Mouse (Mus musculus): Measurements from ENCODE around the gene Foxn4. TPM values are rescaled to one million over a fixed set of nuclear protein-coding genes. Genes with fewer than 3 reads are reported as not detected.

Foxn4 gene
- polyA plus RNA-seq, 1 experiment from 2014 or later = not detected

GRCm38 (mm10) chr5:114299883-114300610 lies 26.4 kb upstream of the Foxn4 start:
- WGBS = 89% methylated on average over 24 of the region's 24 CpGs
- Histone ChIP-seq H3K4me3 (ENCODE audit: low read depth, low read length) (no peak overlapping the region), H3K9ac (ENCODE audit: low read depth, low read length) (no peak overlapping the region), H3K36me3 (ENCODE audit: control insufficient read depth, insufficient read depth) (no peaks in the 10 kb centered on the region), H3K4me2 (replicated peaks; ENCODE audit: low read depth) (no peak overlapping the region), H3K27me3 (replicated peaks; ENCODE audit: control insufficient read depth, insufficient read depth, low read length) (no peaks in the 10 kb centered on the region; the same call in none of the 2 replicates), H3K4me1 (replicated peaks; ENCODE audit: control insufficient read depth, insufficient read depth, low read length) (no peaks in the 10 kb centered on the region), H3K9me3 (ENCODE audit: control insufficient read depth) (no peaks in the 10 kb centered on the region), H3K27ac (ENCODE audit: low read depth, low read length) (no peak overlapping the region)
- no peak for TF ChIP-seq CTCF (IDR thresholded peaks at IDR 0.05; ENCODE audit: low read depth)
- ATAC-seq = no peak

DNA sequence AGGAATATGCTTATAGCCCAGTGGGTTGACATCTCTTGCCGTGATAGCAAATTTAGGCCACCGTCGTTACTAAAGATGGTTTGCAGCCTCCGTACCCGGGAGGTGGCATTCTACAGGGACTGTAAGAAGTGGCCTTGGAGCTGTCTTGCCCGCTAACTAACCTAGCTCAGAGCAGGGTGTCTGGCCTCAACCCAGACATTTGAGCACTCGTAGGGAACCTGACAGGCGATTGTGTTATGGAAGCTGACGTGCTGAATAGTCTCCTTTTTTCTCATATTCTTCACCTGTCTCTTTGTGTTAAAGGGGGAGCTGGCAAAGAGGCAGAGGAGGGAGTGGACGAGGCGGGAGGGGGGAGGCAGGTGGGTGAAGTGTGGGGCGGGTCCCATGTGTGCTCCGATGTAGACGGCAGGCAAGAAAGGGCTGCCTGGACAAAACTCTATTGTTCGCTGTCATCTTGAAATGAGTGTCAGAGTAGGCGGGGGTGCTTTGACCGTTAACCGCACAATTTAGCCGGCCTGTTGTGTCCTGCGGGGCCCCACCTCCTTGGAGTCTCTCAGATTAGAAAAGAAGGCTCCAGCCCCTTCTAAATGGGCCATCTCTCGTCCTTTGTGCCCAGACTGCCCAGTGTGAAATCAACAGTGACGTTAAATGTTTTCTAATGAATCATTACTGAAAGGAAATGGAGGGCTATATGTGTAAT lies 25.7 kb upstream of the Foxn4 start:
- Histone ChIP-seq H3K36me3 (ENCODE audit: control insufficient read depth, insufficient read depth) (no peaks in the 10 kb centered on the region), H3K4me1 (replicated peaks; ENCODE audit: control insufficient read depth, insufficient read depth, low read length) (no peaks in the 10 kb centered on the region), H3K27me3 (replicated peaks; ENCODE audit: control insufficient read depth, insufficient read depth, low read length) (no peaks in the 10 kb centered on the region; the same call in none of the 2 replicates), H3K4me2 (replicated peaks; ENCODE audit: low read depth) (no peak overlapping the region), H3K9ac (ENCODE audit: low read depth, low read length) (no peak overlapping the region), H3K9me3 (ENCODE audit: control insufficient read depth) (no peaks in the 10 kb centered on the region), H3K4me3 (ENCODE audit: low read depth, low read length) (no peak overlapping the region), H3K27ac (ENCODE audit: low read depth, low read length) (no peak overlapping the region)
- ATAC-seq = no peak
- 60% methylated on average over 22 of the region's 22 CpGs for WGBS
- TF ChIP-seq CTCF (IDR thresholded peaks at IDR 0.05; ENCODE audit: low read depth) = no peak

DNA sequence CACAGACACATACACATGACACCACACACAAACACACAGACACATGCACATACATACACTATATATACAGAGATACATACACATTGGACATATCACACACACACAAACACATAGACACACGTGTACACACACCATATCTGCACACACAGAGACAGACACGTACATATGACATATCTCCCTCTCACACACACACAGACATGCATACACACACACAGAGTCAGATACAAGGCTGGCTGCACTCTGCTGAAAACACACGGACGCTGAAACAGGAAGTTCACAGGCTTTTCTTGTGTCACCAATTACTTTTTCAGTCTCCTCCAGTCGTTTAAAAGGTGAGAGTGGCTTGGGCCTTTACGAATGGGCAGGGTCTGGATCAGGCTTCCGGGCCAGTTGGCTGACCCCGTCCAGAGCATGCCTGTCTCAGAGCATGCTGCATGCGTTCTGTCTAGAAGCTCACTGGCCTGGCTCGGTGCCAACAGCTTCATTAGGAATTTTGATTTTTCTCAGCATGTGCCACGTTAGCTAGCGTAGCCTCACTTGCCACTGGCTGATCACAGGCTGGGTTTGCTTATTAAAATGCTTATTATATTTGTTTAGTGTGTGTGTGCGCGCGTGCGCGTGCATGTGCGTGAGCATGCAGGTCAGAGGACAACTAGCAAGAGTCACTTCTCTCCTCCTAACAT lies 24.7 kb upstream of the Foxn4 start:
- no peaks in the 10 kb centered on the region; the same call in none of the 2 replicates for H3K27me3 ChIP-seq (replicated peaks; ENCODE audit: control insufficient read depth, insufficient read depth, low read length)
- H3K9ac ChIP-seq (ENCODE audit: low read depth, low read length) = no peak overlapping the region
- ATAC-seq = no peak
- no peak overlapping the region for H3K4me3 ChIP-seq (ENCODE audit: low read depth, low read length)
- no peaks in the 10 kb centered on the region for H3K4me1 ChIP-seq (replicated peaks; ENCODE audit: control insufficient read depth, insufficient read depth, low read length)
- no peak for TF ChIP-seq CTCF (IDR thresholded peaks at IDR 0.05; ENCODE audit: low read depth)
- H3K36me3 ChIP-seq (ENCODE audit: control insufficient read depth, insufficient read depth) = no peaks in the 10 kb centered on the region
- no peak overlapping the region for H3K27ac ChIP-seq (ENCODE audit: low read depth, low read length)
- H3K4me2 ChIP-seq (replicated peaks; ENCODE audit: low read depth) = no peak overlapping the region
- H3K9me3 ChIP-seq (ENCODE audit: control insufficient read depth) = no peaks in the 10 kb centered on the region
- 59% methylated on average over 18 of the region's 18 CpGs for WGBS

GRCm38 (mm10) chr5:114296693-114297631 lies 23.4 kb upstream of the Foxn4 start:
- H3K9me3 ChIP-seq (ENCODE audit: control insufficient read depth) = no peaks in the 10 kb centered on the region
- peak overlapping the region; percentile 48 for H3K4me2 ChIP-seq (replicated peaks; ENCODE audit: low read depth)
- 21% methylated on average over 22 of the region's 22 CpGs for WGBS
- no peaks in the 10 kb centered on the region for H3K36me3 ChIP-seq (ENCODE audit: control insufficient read depth, insufficient read depth)
- peak; percentile 58 for TF ChIP-seq CTCF (IDR thresholded peaks at IDR 0.05; ENCODE audit: low read depth)
- H3K9ac ChIP-seq (ENCODE audit: low read depth, low read length) = no peak overlapping the region
- ATAC-seq = no peak
- no peaks in the 10 kb centered on the region for H3K4me1 ChIP-seq (replicated peaks; ENCODE audit: control insufficient read depth, insufficient read depth, low read length)
- H3K27me3 ChIP-seq (replicated peaks; ENCODE audit: control insufficient read depth, insufficient read depth, low read length) = no peaks in the 10 kb centered on the region; the same call in none of the 2 replicates
- no peak overlapping the region for H3K27ac ChIP-seq (ENCODE audit: low read depth, low read length)
- H3K4me3 ChIP-seq (ENCODE audit: low read depth, low read length) = no peak overlapping the region

DNA sequence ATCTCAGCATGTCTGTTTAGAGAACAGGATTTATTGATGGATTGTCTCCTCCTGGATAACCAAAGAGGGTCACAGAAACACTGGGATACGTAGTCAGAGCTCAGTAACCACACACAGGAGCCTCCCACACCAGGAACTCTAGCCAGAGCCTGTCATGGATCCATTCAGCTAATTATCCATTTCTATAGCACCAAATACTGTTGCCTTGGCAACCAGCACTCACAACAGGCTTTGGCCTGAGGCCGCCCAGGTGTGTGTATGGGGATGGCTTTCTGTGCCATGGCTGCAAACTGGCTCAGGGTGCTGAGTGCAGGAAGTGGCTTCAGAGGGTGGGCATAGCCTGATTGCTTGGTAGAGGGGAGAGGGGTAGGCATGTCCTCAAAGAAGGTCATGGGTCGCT lies 16.4 kb upstream of the Foxn4 start:
- Histone ChIP-seq H3K36me3 (ENCODE audit: control insufficient read depth, insufficient read depth) (no peaks in the 10 kb centered on the region), H3K27ac (ENCODE audit: low read depth, low read length) (no peak overlapping the region), H3K4me3 (ENCODE audit: low read depth, low read length) (no peak overlapping the region), H3K27me3 (replicated peaks; ENCODE audit: control insufficient read depth, insufficient read depth, low read length) (peaks cover 9% of the 10 kb centered on the region; the same call in 1 of the 2 replicates), H3K9ac (ENCODE audit: low read depth, low read length) (no peak overlapping the region), H3K9me3 (ENCODE audit: control insufficient read depth) (no peaks in the 10 kb centered on the region), H3K4me2 (replicated peaks; ENCODE audit: low read depth) (no peak overlapping the region), H3K4me1 (replicated peaks; ENCODE audit: control insufficient read depth, insufficient read depth, low read length) (no peaks in the 10 kb centered on the region)
- 73% methylated on average over 3 of the region's 3 CpGs for WGBS
- no peak for TF ChIP-seq CTCF (IDR thresholded peaks at IDR 0.05; ENCODE audit: low read depth)
- ATAC-seq = no peak
